Mouse (Mus musculus): ENCODE data around the gene Fbxo48. TPM values are rescaled to one million over a fixed set of nuclear protein-coding genes. Genes with fewer than 3 reads are reported as not detected.

Gene Fbxo48
- total RNA-seq, 2 experiments from 2014 or later = 1.4 to 1.5 TPM

Other genes with a start within 250 kb of the Fbxo48 start
- 10 to 100 TPM in 1 of 2 experiments, 1 to 10 TPM in 1; 10.0 to 14.6 TPM for gene Egfr, start 199.2 kb upstream of the Fbxo48 start, total RNA-seq (2021)
- gene Cnrip1, start 100.2 kb downstream of the Fbxo48 start, total RNA-seq (2021) = 10 to 100 TPM; 94.7 to 97.1 TPM
- 1 to 10 TPM; 7.5 TPM for gene Plek, start 101.0 kb downstream of the Fbxo48 start, total RNA-seq (2021)
- gene Ppp3r1, start 207.9 kb downstream of the Fbxo48 start, total RNA-seq (2021) = 100 to 1,000 TPM; 724 to 738 TPM
- gene Wdr92, start 230.7 kb downstream of the Fbxo48 start, total RNA-seq (2021) = 10 to 100 TPM in 1 of 2 experiments, 1 to 10 TPM in 1; 9.2 to 10.0 TPM

All from left cerebral cortex, adult 18-20 months (tissue).